Mouse (Mus musculus): ENCODE measurements around the gene Msh5. TPM values are rescaled to one million over a fixed set of nuclear protein-coding genes. Genes with fewer than 3 reads are reported as not detected.

The Msh5 gene
- polyA plus RNA-seq, 1 experiment from 2014 or later: 1.9 TPM

GRCm38 (mm10) chr17:35060737-35061297 is 14.3 kb upstream of the Msh5 start:
- Histone ChIP-seq H3K27me3 (ENCODE audit: control insufficient read depth, insufficient read depth, low read length) (no peaks in the 10 kb centered on the region), H3K9me3 (ENCODE audit: control insufficient read depth, low read length) (no peaks in the 10 kb centered on the region), H3K4me3 (ENCODE audit: low read depth, low read length) (peak overlapping the region; percentile 65; the same call in 1 of the 2 replicates), H3K27ac (replicated peaks) (no peak overlapping the region), H3K4me2 (replicated peaks; ENCODE audit: low read depth) (peak overlapping the region; percentile 63; the same call in 1 of the 2 replicates), H3K4me1 (replicated peaks; ENCODE audit: control insufficient read depth, insufficient read depth) (0 out of 2 replicates have a peak, but pooled peaks cover 2% of the 10 kb centered on the region), H3K9ac (ENCODE audit: low read length) (no peak overlapping the region), H3K36me3 (ENCODE audit: control insufficient read depth, insufficient read depth, low read length) (peaks cover 18% of the 10 kb centered on the region)
- ATAC-seq (ENCODE audit: low FRiP score, low TSS enrichment): no peak
- DNase-seq (ENCODE audit: low spot score): peak; percentile 55
- TF ChIP-seq CTCF (IDR thresholded peaks at IDR 0.05; ENCODE audit: low read depth) (no peak), EP300 (optimal IDR thresholded peaks at IDR 0.05) (no peak)
- WGBS: 56% methylated on average over 22 of the region's 22 CpGs

GRCm38 (mm10) chr17:35060071-35060470 is 13.5 kb upstream of the Msh5 start:
- 18% methylated on average over 14 of the region's 14 CpGs for WGBS

GRCm38 (mm10) chr17:35058911-35059892 is 12.7 kb upstream of the Msh5 start, which contains the start of gene Ddah2:
Gene Ddah2, plus strand, starts transcription at chr17:35059035.
- WGBS: under 1% methylated on average over 57 of the region's 57 CpGs
- Histone ChIP-seq H3K4me2 (replicated peaks; ENCODE audit: low read depth) (peak within 1 kb of the TSS; percentile 63), H3K27me3 (ENCODE audit: control insufficient read depth, insufficient read depth, low read length) (no peaks in the 10 kb centered on the region), H3K9me3 (ENCODE audit: control insufficient read depth, low read length) (no peaks in the 10 kb centered on the region), H3K36me3 (ENCODE audit: control insufficient read depth, insufficient read depth, low read length) (peaks cover 28% of the 10 kb centered on the region), H3K9ac (ENCODE audit: low read length) (peak within 1 kb of the TSS; percentile 79), H3K4me3 (ENCODE audit: low read depth, low read length) (peak within 1 kb of the TSS; percentile 65), H3K27ac (replicated peaks) (peak within 1 kb of the TSS; percentile 89), H3K4me1 (replicated peaks; ENCODE audit: control insufficient read depth, insufficient read depth) (no peaks in the 10 kb centered on the region)
- TF ChIP-seq EP300 (optimal IDR thresholded peaks at IDR 0.05) (no peak), CTCF (IDR thresholded peaks at IDR 0.05; ENCODE audit: low read depth) (peak; percentile 79)
- DNase-seq (ENCODE audit: low spot score) (peak; percentile 85), ATAC-seq (ENCODE audit: low FRiP score, low TSS enrichment) (peak; percentile 88)

More at GRCm38 (mm10) chr17:35060071-35060470, 13.5 kb upstream of the Msh5 start:
- ATAC-seq (ENCODE audit: low FRiP score, low TSS enrichment) (no peak), DNase-seq (ENCODE audit: low spot score) (no peak)
- no peak for TF ChIP-seq CTCF (IDR thresholded peaks at IDR 0.05; ENCODE audit: low read depth)
- TF ChIP-seq EP300 (optimal IDR thresholded peaks at IDR 0.05): no peak
- peak overlapping the region; percentile 40; the same call in 1 of the 2 replicates for H3K27ac ChIP-seq (replicated peaks)
- H3K4me1 ChIP-seq (replicated peaks; ENCODE audit: control insufficient read depth, insufficient read depth): 0 out of 2 replicates have a peak, but pooled peaks cover 2% of the 10 kb centered on the region
- no peaks in the 10 kb centered on the region for H3K27me3 ChIP-seq (ENCODE audit: control insufficient read depth, insufficient read depth, low read length)
- H3K4me3 ChIP-seq (ENCODE audit: low read depth, low read length): peak overlapping the region; percentile 65
- H3K9me3 ChIP-seq (ENCODE audit: control insufficient read depth, low read length): no peaks in the 10 kb centered on the region
- peak overlapping the region; percentile 63 for H3K4me2 ChIP-seq (replicated peaks; ENCODE audit: low read depth)
- peaks cover 24% of the 10 kb centered on the region for H3K36me3 ChIP-seq (ENCODE audit: control insufficient read depth, insufficient read depth, low read length)
- H3K9ac ChIP-seq (ENCODE audit: low read length): peak overlapping the region; percentile 79

- TF ChIP-seq EP300 (optimal IDR thresholded peaks at IDR 0.05) (no peak), CTCF (IDR thresholded peaks at IDR 0.05; ENCODE audit: low read depth) (no peak)
- no peaks in the 10 kb centered on the region for H3K4me1 ChIP-seq (replicated peaks; ENCODE audit: control insufficient read depth, insufficient read depth)
- H3K27me3 ChIP-seq (ENCODE audit: control insufficient read depth, insufficient read depth, low read length): no peaks in the 10 kb centered on the region
- H3K27ac ChIP-seq (replicated peaks): peak overlapping the region; percentile 63
- DNase-seq (ENCODE audit: low spot score) (no peak), ATAC-seq (ENCODE audit: low FRiP score, low TSS enrichment) (no peak)
- WGBS: 44% methylated on average over 9 of the region's 9 CpGs
- H3K36me3 ChIP-seq (ENCODE audit: control insufficient read depth, insufficient read depth, low read length): peaks cover 34% of the 10 kb centered on the region
- H3K9me3 ChIP-seq (ENCODE audit: control insufficient read depth, low read length): no peaks in the 10 kb centered on the region
- 0 out of 2 replicates have a peak overlapping the region, but pooled peaks have one; percentile 65 for H3K4me3 ChIP-seq (ENCODE audit: low read depth, low read length)
- peak overlapping the region; percentile 38; the same call in 1 of the 2 replicates for H3K9ac ChIP-seq (ENCODE audit: low read length)
- H3K4me2 ChIP-seq (replicated peaks; ENCODE audit: low read depth): peak overlapping the region; percentile 63; the same call in 1 of the 2 replicates
Observed at GRCm38 (mm10) chr17:35058316-35058715, 11.8 kb upstream of the Msh5 start.

- Histone ChIP-seq H3K9ac (ENCODE audit: low read length) (no peak overlapping the region), H3K9me3 (ENCODE audit: control insufficient read depth, low read length) (no peaks in the 10 kb centered on the region), H3K4me1 (replicated peaks; ENCODE audit: control insufficient read depth, insufficient read depth) (0 out of 2 replicates have a peak, but pooled peaks cover 2% of the 10 kb centered on the region), H3K36me3 (ENCODE audit: control insufficient read depth, insufficient read depth, low read length) (peaks cover 40% of the 10 kb centered on the region), H3K4me3 (ENCODE audit: low read depth, low read length) (no peak overlapping the region), H3K4me2 (replicated peaks; ENCODE audit: low read depth) (no peak overlapping the region), H3K27me3 (ENCODE audit: control insufficient read depth, insufficient read depth, low read length) (no peaks in the 10 kb centered on the region), H3K27ac (replicated peaks) (no peak overlapping the region)
- WGBS: 60% methylated on average over 3 of the region's 3 CpGs
- DNase-seq (ENCODE audit: low spot score) (no peak), ATAC-seq (ENCODE audit: low FRiP score, low TSS enrichment) (no peak)
- TF ChIP-seq CTCF (IDR thresholded peaks at IDR 0.05; ENCODE audit: low read depth): no peak
- TF ChIP-seq EP300 (optimal IDR thresholded peaks at IDR 0.05): no peak
Observed at GRCm38 (mm10) chr17:35057090-35057489, 10.5 kb upstream of the Msh5 start.

Measured in stomach, postnatal 0 days (tissue).